Mouse (Mus musculus): ENCODE data around the gene Isca2.

DNA sequence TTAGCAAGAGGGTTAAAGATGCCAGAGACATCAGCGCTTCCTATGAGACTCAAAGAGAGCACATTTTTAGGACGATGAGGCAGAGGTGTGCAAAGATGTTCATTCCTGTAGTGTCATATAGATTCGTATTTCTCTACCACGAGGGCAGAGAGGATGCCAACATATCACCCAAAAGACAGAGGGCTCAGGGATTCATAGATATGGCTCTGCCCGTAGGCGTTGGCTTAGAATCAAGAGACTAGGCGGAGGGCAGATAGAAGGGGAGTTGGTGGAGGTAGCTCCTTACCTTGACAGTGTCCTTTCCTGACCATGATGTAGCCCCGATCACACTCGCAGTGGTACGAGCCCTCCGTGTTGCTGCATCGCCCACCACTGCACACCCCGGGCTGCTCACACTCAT, 26.0 kb downstream of the Isca2 start:
- no peak for TF ChIP-seq POLR2A (IDR thresholded peaks at IDR 0.05; ENCODE audit: insufficient read length, low read depth)
- TF ChIP-seq MAX (IDR thresholded peaks at IDR 0.05; ENCODE audit: low read depth), result no peak
- no peak for TF ChIP-seq USF1 (IDR thresholded peaks at IDR 0.05; ENCODE audit: low read depth)
- no peak for TF ChIP-seq MYOG (IDR thresholded peaks at IDR 0.05; ENCODE audit: control insufficient read depth in 1 of 3, insufficient read depth in 1 of 3, insufficient read length in 2 of 3, low read depth in 2 of 3)
- no peak for TF ChIP-seq CEBPB (IDR thresholded peaks at IDR 0.05; ENCODE audit: insufficient read depth, poor library complexity, severe bottlenecking)
- TF ChIP-seq SRF (IDR thresholded peaks at IDR 0.05; ENCODE audit: control insufficient read depth, insufficient read length, low read depth), result no peak
